In the genomic region with DNA sequence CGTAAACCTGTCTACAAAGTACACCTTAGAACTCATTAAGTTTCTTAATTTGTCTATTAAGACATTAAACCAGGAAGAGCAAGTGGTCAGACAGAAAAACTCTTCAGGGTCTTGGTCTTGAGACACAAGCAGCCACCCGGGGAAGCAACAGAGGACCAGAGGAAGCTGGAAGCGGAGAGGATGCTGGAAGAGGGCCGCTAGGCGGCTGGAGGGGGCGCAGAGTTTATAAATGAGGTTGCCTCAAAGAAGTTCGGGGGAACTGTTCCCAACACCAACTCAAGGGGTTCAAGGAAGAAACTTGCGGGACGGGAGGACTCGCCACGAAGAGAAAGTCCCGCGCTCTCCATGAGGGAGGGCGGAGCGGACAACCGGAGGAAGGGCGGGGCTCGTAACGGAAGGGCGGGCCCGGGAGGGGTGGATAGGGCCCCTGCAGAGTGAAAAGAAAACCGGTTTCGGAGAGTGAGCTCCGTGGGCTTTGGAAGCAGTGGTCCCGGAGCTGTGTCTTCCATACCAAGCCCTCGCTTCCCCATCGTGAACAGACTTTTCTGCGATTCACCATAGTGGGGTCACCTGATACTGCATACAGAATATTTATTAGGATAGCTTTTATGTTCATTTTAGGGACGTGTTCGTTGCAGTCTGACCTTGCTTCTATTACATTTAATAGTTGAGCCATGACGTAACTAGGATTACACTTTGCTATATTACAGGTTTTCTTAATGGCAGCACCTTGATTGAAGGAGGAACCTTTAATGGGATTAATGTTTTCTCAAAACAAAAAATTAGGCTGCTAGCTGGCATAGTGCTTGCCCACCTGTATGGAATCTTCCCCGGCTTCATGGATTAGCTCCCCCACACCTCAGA, we compare ENCODE assay signal across 8 mouse cellular contexts. TPM values are rescaled to one million over a fixed set of nuclear protein-coding genes. Genes with fewer than 3 reads are reported as not detected.
DNase-seq lines count a peak whose midpoint lies in the region; ATAC-seq and TF ChIP-seq lines count a peak whose summit lies in the region.

No protein-coding gene starts in this region.

- peak; percentile 42 for ATAC-seq in intestine, postnatal 0 days
- peak; percentile 33; the same call in 1 of the 2 replicates for ATAC-seq in limb, embryonic 13.5 days (ENCODE audit: low FRiP score, low read depth)
- ATAC-seq in midbrain, embryonic 13.5 days = no peak

- peak overlapping the region; percentile 50 for H3K4me3 ChIP-seq in intestine, postnatal 0 days (ENCODE audit: low read depth, low read length)
- peak overlapping the region; percentile 48 for H3K4me3 ChIP-seq in limb, embryonic 13.5 days
- H3K4me3 ChIP-seq in midbrain, embryonic 13.5 days (replicated peaks) = peak overlapping the region; percentile 45
- peak overlapping the region; percentile 86 for H3K4me3 ChIP-seq in small intestine, adult 2 months (ENCODE audit: low read depth, low read length)

- peak overlapping the region; percentile 41; the same call in 1 of the 2 replicates for H3K9ac ChIP-seq in intestine, postnatal 0 days (ENCODE audit: low read depth, low read length)
- H3K9ac ChIP-seq in limb, embryonic 13.5 days = peak overlapping the region; percentile 70
- H3K9ac ChIP-seq in midbrain, embryonic 13.5 days (replicated peaks) = peak overlapping the region; percentile 57

- WGBS in intestine, postnatal 0 days = 3% methylated on average over 32 of the region's 32 CpGs
- 4% methylated on average over 32 of the region's 32 CpGs for WGBS in limb, embryonic 13.5 days
- WGBS in midbrain, embryonic 13.5 days = 4% methylated on average over 32 of the region's 32 CpGs
- WGBS in small intestine, adult 2 months = 2% methylated on average over 32 of the region's 32 CpGs

- TF ChIP-seq POLR2A in small intestine, adult 2 months (IDR thresholded peaks at IDR 0.05; ENCODE audit: low read depth, low read length) = peak; percentile 73; the same call in 1 of the 2 replicates

- peak; percentile 70 for DNase-seq in layer of hippocampus, adult 11-12 months (ENCODE audit: low spot score)
- DNase-seq in layer of hippocampus, adult 9-10 months (ENCODE audit: low spot score) = no peak
- DNase-seq in embryo, embryonic 9.5 days (ENCODE audit: extremely low spot score) = peak; percentile 78
- DNase-seq in heart, adult 11 months = peak; percentile 99

- no peaks in the 10 kb centered on the region for H3K27me3 ChIP-seq in intestine, postnatal 0 days (replicated peaks; ENCODE audit: control insufficient read depth, insufficient read depth, low read length)
- H3K27me3 ChIP-seq in limb, embryonic 13.5 days = no peaks in the 10 kb centered on the region
- H3K27me3 ChIP-seq in midbrain, embryonic 13.5 days = no peaks in the 10 kb centered on the region
- H3K27me3 ChIP-seq in small intestine, adult 2 months (ENCODE audit: control insufficient read depth, insufficient read depth, low read length) = no peaks in the 10 kb centered on the region

- H3K36me3 ChIP-seq in intestine, postnatal 0 days (ENCODE audit: control insufficient read depth, insufficient read depth) = no peaks in the 10 kb centered on the region
- H3K36me3 ChIP-seq in limb, embryonic 13.5 days = no peaks in the 10 kb centered on the region
- no peaks in the 10 kb centered on the region for H3K36me3 ChIP-seq in midbrain, embryonic 13.5 days
- no peaks in the 10 kb centered on the region for H3K36me3 ChIP-seq in small intestine, adult 2 months (ENCODE audit: control insufficient read depth, insufficient read depth, low read length)

- no peaks in the 10 kb centered on the region for H3K4me1 ChIP-seq in intestine, postnatal 0 days (replicated peaks; ENCODE audit: control insufficient read depth, insufficient read depth, low read length)
- peaks cover 14% of the 10 kb centered on the region for H3K4me1 ChIP-seq in limb, embryonic 13.5 days
- peaks cover 18% of the 10 kb centered on the region for H3K4me1 ChIP-seq in midbrain, embryonic 13.5 days (replicated peaks)
- no peaks in the 10 kb centered on the region; the same call in 1 of the 2 replicates for H3K4me1 ChIP-seq in small intestine, adult 2 months (ENCODE audit: control insufficient read depth, insufficient read depth, insufficient read length, low read length)

- TF ChIP-seq CTCF in intestine, postnatal 0 days (IDR thresholded peaks at IDR 0.05; ENCODE audit: low read depth) = peak; percentile 49
- peak; percentile 19; the same call in 1 of the 2 replicates for TF ChIP-seq CTCF in small intestine, adult 2 months (IDR thresholded peaks at IDR 0.05; ENCODE audit: extremely low read depth, insufficient read length, insufficient replicate concordance, low read depth, low read length)

- H3K27ac ChIP-seq in intestine, postnatal 0 days (ENCODE audit: low read depth, low read length) = peak overlapping the region; percentile 60; the same call in 1 of the 2 replicates
- peak overlapping the region; percentile 88 for H3K27ac ChIP-seq in limb, embryonic 13.5 days
- 0 out of 2 replicates have a peak overlapping the region, but pooled peaks have one; percentile 16 for H3K27ac ChIP-seq in midbrain, embryonic 13.5 days
- H3K27ac ChIP-seq in small intestine, adult 2 months (ENCODE audit: insufficient read depth, low read depth, low read length) = peak overlapping the region; percentile 76

- peak overlapping the region; percentile 72 for H3K4me2 ChIP-seq in intestine, postnatal 0 days (replicated peaks; ENCODE audit: low read depth)
- peak overlapping the region; percentile 66 for H3K4me2 ChIP-seq in limb, embryonic 13.5 days (replicated peaks)
- H3K4me2 ChIP-seq in midbrain, embryonic 13.5 days (replicated peaks) = peak overlapping the region; percentile 77

- no peaks in the 10 kb centered on the region for H3K9me3 ChIP-seq in intestine, postnatal 0 days (ENCODE audit: control insufficient read depth)
- no peaks in the 10 kb centered on the region for H3K9me3 ChIP-seq in limb, embryonic 13.5 days
- no peaks in the 10 kb centered on the region for H3K9me3 ChIP-seq in midbrain, embryonic 13.5 days

RNA-seq across cellular contexts. Expression of gene Nemf, which starts 7.2 kb away (rescaled TPM):
- polyA plus RNA-seq in intestine, postnatal 0 days (2015; fragmentation: Nextera tagmentation; extraction: Ambion mirVana) = 41.9 and 45.3 TPM in 2 replicates
- polyA plus RNA-seq in limb, embryonic 13.5 days (2015; fragmentation: Nextera tagmentation; extraction: Ambion mirVana) = 103 and 108 TPM in 2 replicates
- polyA plus RNA-seq in midbrain, embryonic 13.5 days (2015; fragmentation: Nextera tagmentation; extraction: Ambion mirVana) = 97.3 and 103 TPM in 2 replicates
- 0.20 and 0.71 TPM in 2 replicates for polyA plus RNA-seq in small intestine, adult 2 months (2012; rRNA removed)

RNA-seq across cellular contexts. Expression of gene Arf6, which starts 7.8 kb away (rescaled TPM):
- polyA plus RNA-seq in intestine, postnatal 0 days (2015; fragmentation: Nextera tagmentation; extraction: Ambion mirVana) = 82.7 and 86.3 TPM in 2 replicates
- polyA plus RNA-seq in limb, embryonic 13.5 days (2015; fragmentation: Nextera tagmentation; extraction: Ambion mirVana) = 45.6 and 45.9 TPM in 2 replicates
- polyA plus RNA-seq in midbrain, embryonic 13.5 days (2015; fragmentation: Nextera tagmentation; extraction: Ambion mirVana) = 23.9 and 27.8 TPM in 2 replicates
- polyA plus RNA-seq in small intestine, adult 2 months (2012; rRNA removed) = 223 and 652 TPM in 2 replicates

RNA-seq across cellular contexts. Expression of gene Gm9887, which starts 8.1 kb away (rescaled TPM):
- 1.9 and 2.4 TPM in 2 replicates for polyA plus RNA-seq in intestine, postnatal 0 days (2015; fragmentation: Nextera tagmentation; extraction: Ambion mirVana)
- polyA plus RNA-seq in limb, embryonic 13.5 days (2015; fragmentation: Nextera tagmentation; extraction: Ambion mirVana) = 1.0 and 1.4 TPM in 2 replicates
- 0.72 and 1.5 TPM in 2 replicates for polyA plus RNA-seq in midbrain, embryonic 13.5 days (2015; fragmentation: Nextera tagmentation; extraction: Ambion mirVana)
- 1.9 and 5.4 TPM in 2 replicates for polyA plus RNA-seq in small intestine, adult 2 months (2012; rRNA removed)

Comparison
In these comparisons a context has a peak if more than half of its experiments do, and no peak if none do; other contexts are left out.
1. H3K27ac ChIP-seq: peak in every context shown above with its lines; median percentile 88 in limb, embryonic 13.5 days; 76 in small intestine, adult 2 months; 60 in intestine, postnatal 0 days; 16 in midbrain, embryonic 13.5 days.
2. RNA of gene Nemf, which starts 7.2 kb away (polyA plus RNA-seq): 103 to 108 TPM in limb, embryonic 13.5 days, 97.3 to 103 TPM in midbrain, embryonic 13.5 days and 41.9 to 45.3 TPM in intestine, postnatal 0 days; 0.20 to 0.71 TPM in small intestine, adult 2 months; every median in the first group is over 10 times any median in the second.
3. Peak in every context shown above with its lines, with median percentiles within 50 percentile points of each other: H3K4me2 ChIP-seq, H3K4me3 ChIP-seq and H3K9ac ChIP-seq.